Mouse (Mus musculus): ENCODE measurements around the gene 2410004B18Rik. TPM values are rescaled to one million over a fixed set of nuclear protein-coding genes. Genes with fewer than 3 reads are reported as not detected.
A peak's percentile ranks its signal among the peaks of the same experiment; 100 is the strongest.

The 2410004B18Rik gene
- total RNA-seq, 2 experiments from 2014 or later = 35.7 to 45.1 TPM

- peak in 1 of 2 experiments; percentile 50 for DNase-seq (ENCODE audit: low spot score in 2 of 2)
- intact Hi-C loops (cut with DNase I) = loop anchor here (1.0 kb wide), 1 partner anchor 13 kb away; no protein-coding TSS in a partner anchor
Measured at GRCm38 (mm10) chr3:145924649-145925337, 13.0 kb upstream of the 2410004B18Rik start.

- intact Hi-C loops (cut with DNase I) = no loop called here
- no peak for DNase-seq (ENCODE audit: low spot score in 2 of 2)
Measured at GRCm38 (mm10) chr3:145925506-145925905, 12.3 kb upstream of the 2410004B18Rik start.

GRCm38 (mm10) chr3:145929525-145930400 is 8.1 kb upstream of the 2410004B18Rik start:
- intact Hi-C loops (cut with DNase I) = no loop called here
- no peak for DNase-seq (ENCODE audit: low spot score in 2 of 2)

- intact Hi-C loops (cut with DNase I) = no loop called here
- DNase-seq (ENCODE audit: low spot score in 2 of 2) = no peak
Measured at GRCm38 (mm10) chr3:145933845-145934244, 4.0 kb upstream of the 2410004B18Rik start.

- intact Hi-C loops (cut with DNase I) = no loop called here
Measured at GRCm38 (mm10) chr3:145938405-145939349, 863 bp downstream of the 2410004B18Rik start.

GRCm38 (mm10) chr3:145939402-145939801 is 1.6 kb downstream of the 2410004B18Rik start:
- intact Hi-C loops (cut with DNase I) = no loop called here
- DNase-seq (ENCODE audit: low spot score in 2 of 2) = no peak

More at GRCm38 (mm10) chr3:145938405-145939349, 863 bp downstream of the 2410004B18Rik start:
- DNase-seq (ENCODE audit: low spot score in 2 of 2) = no peak

- no peak for DNase-seq (ENCODE audit: low spot score in 2 of 2)
- intact Hi-C loops (cut with DNase I) = no loop called here
Measured at GRCm38 (mm10) chr3:145939971-145940370, 2.2 kb downstream of the 2410004B18Rik start.

- intact Hi-C loops (cut with DNase I) = no loop called here
- DNase-seq (ENCODE audit: low spot score in 2 of 2) = peak; percentile 64 to 65
Measured at GRCm38 (mm10) chr3:145941971-145942370, 4.2 kb downstream of the 2410004B18Rik start.

GRCm38 (mm10) chr3:145944348-145944747 is 6.5 kb downstream of the 2410004B18Rik start:
- intact Hi-C loops (cut with DNase I) = no loop called here

GRCm38 (mm10) chr3:145945904-145946303 is 8.1 kb downstream of the 2410004B18Rik start:
- intact Hi-C loops (cut with DNase I) = no loop called here
- DNase-seq (ENCODE audit: low spot score in 2 of 2) = no peak

More at GRCm38 (mm10) chr3:145944348-145944747, 6.5 kb downstream of the 2410004B18Rik start:
- DNase-seq (ENCODE audit: low spot score in 2 of 2) = no peak

- DNase-seq (ENCODE audit: low spot score in 2 of 2) = peak in 1 of 2 experiments; percentile 43
- intact Hi-C loops (cut with DNase I) = no loop called here
Measured at GRCm38 (mm10) chr3:145946654-145947053, 8.8 kb downstream of the 2410004B18Rik start.

- DNase-seq (ENCODE audit: low spot score in 2 of 2) = no peak
- intact Hi-C loops (cut with DNase I) = no loop called here
Measured at GRCm38 (mm10) chr3:145947539-145948204, 9.9 kb downstream of the 2410004B18Rik start.

- peak; percentile 60 to 82 for DNase-seq (ENCODE audit: low spot score in 2 of 2)
- intact Hi-C loops (cut with DNase I) = loop anchor here (1.0 to 5.0 kb wide), 3 partner anchors 107 to 227 kb away; no protein-coding TSS in a partner anchor
Measured at GRCm38 (mm10) chr3:145950034-145950814, 12.4 kb downstream of the 2410004B18Rik start.

- no peak for DNase-seq (ENCODE audit: low spot score in 2 of 2)
- intact Hi-C loops (cut with DNase I) = loop anchor here (1.0 to 5.0 kb wide), 3 partner anchors 107 to 227 kb away; no protein-coding TSS in a partner anchor
Measured at GRCm38 (mm10) chr3:145950815-145951130, 13.0 kb downstream of the 2410004B18Rik start.

GRCm38 (mm10) chr3:145951287-145952165 is 13.7 kb downstream of the 2410004B18Rik start:
- intact Hi-C loops (cut with DNase I) = loop anchor here (5.0 kb wide), 2 partner anchors 106 to 121 kb away; no protein-coding TSS in a partner anchor
- peak in 1 of 2 experiments; percentile 60 for DNase-seq (ENCODE audit: low spot score in 2 of 2)

- intact Hi-C loops (cut with DNase I) = loop anchor here (5.0 kb wide), 2 partner anchors 104 to 119 kb away; no protein-coding TSS in a partner anchor
- no peak for DNase-seq (ENCODE audit: low spot score in 2 of 2)
Measured at GRCm38 (mm10) chr3:145952945-145953344, 15.1 kb downstream of the 2410004B18Rik start.

- DNase-seq (ENCODE audit: low spot score in 2 of 2) = no peak
- intact Hi-C loops (cut with DNase I) = loop anchor here (5.0 kb wide), 2 partner anchors 104 to 119 kb away; no protein-coding TSS in a partner anchor
Measured at GRCm38 (mm10) chr3:145953411-145953810, 15.6 kb downstream of the 2410004B18Rik start.
